9 mouse cellular contexts compared by ENCODE assay signal in the genomic region with DNA sequence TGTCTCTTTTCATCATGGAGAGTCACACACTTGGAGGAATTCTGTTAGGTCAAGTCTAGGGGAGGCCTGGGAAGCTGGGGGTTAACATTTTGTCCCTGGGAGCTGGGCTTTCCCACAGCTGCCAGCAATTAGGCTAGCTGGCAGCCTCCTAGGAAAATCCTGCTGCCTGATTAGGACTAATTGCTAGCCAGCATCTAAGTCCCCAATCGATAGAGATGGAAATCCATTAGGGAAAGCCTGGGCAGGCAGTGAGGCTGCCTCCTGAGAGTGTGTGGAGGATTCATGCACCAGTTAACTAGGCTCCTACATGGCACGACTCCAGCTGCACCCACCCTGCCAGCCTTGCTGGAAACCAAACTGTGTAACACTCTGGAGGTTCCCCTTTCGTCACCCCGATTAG. TPM values are rescaled to one million over a fixed set of nuclear protein-coding genes. Genes with fewer than 3 reads are reported as not detected.
DNase-seq lines count a peak whose midpoint lies in the region; ATAC-seq and TF ChIP-seq lines count a peak whose summit lies in the region.
"Had no signal": no experiment of that assay in that cellular context is flagged by ENCODE, and none has a peak within 500 bp of the region (broad histone marks: within the 10 kb centered on the region; RNA-seq: fewer than 3 reads in every experiment).

No protein-coding gene starts in this region.

- H3K4me1 ChIP-seq in forebrain, embryonic 12.5 days = peaks cover 11% of the 10 kb centered on the region
- H3K4me1 ChIP-seq in liver, postnatal 0 days (ENCODE audit: insufficient read depth) = no peaks in the 10 kb centered on the region

- no peaks in the 10 kb centered on the region for H3K9me3 ChIP-seq in forebrain, embryonic 12.5 days
- no peaks in the 10 kb centered on the region for H3K9me3 ChIP-seq in liver, postnatal 0 days (ENCODE audit: low read length)

- peak; percentile 53 for DNase-seq in layer of hippocampus, adult 11-12 months (ENCODE audit: low spot score)
- no peak for DNase-seq in layer of hippocampus, adult 9-10 months (ENCODE audit: low spot score)
- DNase-seq in layer of hippocampus, adult 9-11 months = peak; percentile 56
- peak; percentile 15 for DNase-seq in retina, adult 2 months (ENCODE audit: low read depth, low spot score)
- no peak for DNase-seq in liver, postnatal 0 days
- DNase-seq in thymus, postnatal 10 days (ENCODE audit: low spot score in 2 of 2) = no peak
- DNase-seq in thymus, postnatal 0 days (ENCODE audit: low spot score) = no peak
- DNase-seq: lung, embryonic 14.5 days had no signal

- no peak for TF ChIP-seq EP300 in liver, postnatal 0 days (IDR thresholded peaks at IDR 0.05; ENCODE audit: low read depth)

- H3K4me2 ChIP-seq in forebrain, embryonic 12.5 days = peak overlapping the region; percentile 17; the same call in 1 of the 2 replicates
- no peak overlapping the region for H3K4me2 ChIP-seq in liver, postnatal 0 days (ENCODE audit: low read depth, low read length)
- H3K4me2 ChIP-seq: lung, embryonic 14.5 days had no signal

- H3K4me3 ChIP-seq in forebrain, embryonic 12.5 days (replicated peaks) = no peak overlapping the region
- H3K4me3 ChIP-seq in liver, postnatal 0 days (ENCODE audit: low read depth, low read length) = no peak overlapping the region

- H3K9ac ChIP-seq in forebrain, embryonic 12.5 days = no peak overlapping the region
- no peak overlapping the region for H3K9ac ChIP-seq in liver, postnatal 0 days (replicated peaks)
- H3K9ac ChIP-seq: lung, embryonic 14.5 days had no signal

- no peaks in the 10 kb centered on the region for H3K36me3 ChIP-seq in forebrain, embryonic 12.5 days (replicated peaks)
- H3K36me3 ChIP-seq in liver, postnatal 0 days (replicated peaks; ENCODE audit: insufficient read depth, low read length) = no peaks in the 10 kb centered on the region

- ATAC-seq in forebrain, embryonic 12.5 days (ENCODE audit: low FRiP score) = peak; percentile 91
- ATAC-seq in liver, postnatal 0 days = no peak

- TF ChIP-seq CTCF in liver, postnatal 0 days (IDR thresholded peaks at IDR 0.05; ENCODE audit: low read depth) = no peak

- no peaks in the 10 kb centered on the region for H3K27me3 ChIP-seq in forebrain, embryonic 12.5 days
- H3K27me3 ChIP-seq in liver, postnatal 0 days (ENCODE audit: insufficient read depth, low read length) = no peaks in the 10 kb centered on the region

- H3K27ac ChIP-seq in forebrain, embryonic 12.5 days = peak overlapping the region; percentile 87
- H3K27ac ChIP-seq in liver, postnatal 0 days (ENCODE audit: low read depth) = no peak overlapping the region

- 26% methylated on average over 4 of the region's 4 CpGs for WGBS in forebrain, embryonic 12.5 days
- WGBS in liver, postnatal 0 days (ENCODE audit: insufficient replicate concordance) = 74% methylated on average over 4 of the region's 4 CpGs

RNA-seq across cellular contexts. Expression of a gene that starts 39.5 kb away (rescaled TPM):
- polyA plus RNA-seq in forebrain, embryonic 12.5 days (2016; fragmentation: Nextera tagmentation; extraction: Ambion mirVana) = 14.0 and 18.1 TPM in 2 replicates
- 1.4 and 1.9 TPM in 2 replicates for polyA plus RNA-seq in liver, postnatal 0 days (2015; fragmentation: Nextera tagmentation; extraction: Ambion mirVana)
- polyA plus RNA-seq in thymus, postnatal 0 days (2015; fragmentation: Nextera tagmentation; extraction: Ambion mirVana) = 5.1 and 5.6 TPM in 2 replicates

Comparison
In these comparisons a context has a peak if more than half of its experiments do, and no peak if none do; other contexts are left out.
1. DNase-seq: peak in layer of hippocampus, adult 11-12 months (single experiment), layer of hippocampus, adult 9-11 months (single experiment) and retina, adult 2 months (single experiment); none in layer of hippocampus, adult 9-10 months (single experiment), liver, postnatal 0 days (single experiment), thymus, postnatal 10 days (0 of 2) and thymus, postnatal 0 days (single experiment).